Mouse (Mus musculus) liver, postnatal 0 days (tissue): ENCODE results near the gene Sept3. TPM values are rescaled to one million over a fixed set of nuclear protein-coding genes. Genes with fewer than 3 reads are reported as not detected.

ENCODE experiments used
- ATAC-seq: fragments of 200-750 bp; cut with Nextera tagmentation; 2 replicates; pipeline ENCODE4 v1.8.0; 2017; ENCODE audit warnings: mild to moderate bottlenecking, moderate library complexity
- DNase-seq: peaks from one replicate; pipeline ENCODE4 v3.0.0-alpha.2; 2016
- H3K27ac ChIP-seq: fragments of 300-500 bp; sonication (generic); 2 replicates; pipeline ENCODE4 v1.5.1; 2014; ENCODE audit warnings: antibody characterized with exemption, moderate library complexity, mild to moderate bottlenecking, low read depth
- H3K27me3 ChIP-seq: fragments of 300-500 bp; sonication (generic); 2 replicates; pipeline ENCODE4 v1.6.1; 2014; ENCODE audit warnings: low read length, control low read depth, mixed read lengths; ENCODE audit not compliant: insufficient read depth
- H3K36me3 ChIP-seq: fragments of 300-500 bp; sonication (generic); replicated peaks from 2 replicates; pipeline ENCODE4 v1.6.1; 2014; ENCODE audit warnings: mild to moderate bottlenecking, control low read depth, low read length, moderate library complexity, mixed read lengths; ENCODE audit not compliant: insufficient read depth
- H3K4me1 ChIP-seq: fragments of 300-500 bp; sonication (generic); 2 replicates; pipeline ENCODE4 v1.6.1; 2014; ENCODE audit warnings: antibody characterized with exemption, mild to moderate bottlenecking, control low read depth; ENCODE audit not compliant: insufficient read depth
- H3K4me2 ChIP-seq: fragments of 300-500 bp; sonication (generic); 2 replicates; pipeline ENCODE4 v1.6.1; 2014; ENCODE audit warnings: low read depth, mild to moderate bottlenecking, low read length, moderate library complexity, mixed read lengths
- H3K4me3 ChIP-seq: fragments of 300-500 bp; sonication (generic); 2 replicates; pipeline ENCODE4 v1.5.1; 2014; ENCODE audit warnings: low read depth, low read length
- H3K9ac ChIP-seq: fragments of 300-500 bp; sonication (generic); replicated peaks from 2 replicates; pipeline ENCODE4 v1.6.1; 2014; ENCODE audit warnings: mild to moderate bottlenecking, moderate library complexity
- H3K9me3 ChIP-seq: fragments of 300-500 bp; sonication (generic); 2 replicates; pipeline ENCODE4 v1.6.1; 2016; ENCODE audit warnings: mild to moderate bottlenecking, control low read depth, low read length, mixed read lengths
- CTCF ChIP-seq: sonication (generic); IDR thresholded peaks from 2 replicates; pipeline ENCODE4 v1.5.1; 2016; ENCODE audit warnings: antibody characterized with exemption, low read depth
- EP300 ChIP-seq: IDR thresholded peaks from 2 replicates; pipeline ENCODE4 v1.6.1; 2016; ENCODE audit warnings: antibody characterized with exemption, low read depth, mild to moderate bottlenecking
- WGBS: fragments of 180-500 bp; shearing (Covaris S2); extraction: QIAGEN DNeasy Blood & Tissue Kit; methylation state at CpG from one replicate; pipeline ENCODE4 v1.1.7; 2014; ENCODE audit not compliant: insufficient replicate concordance; 5-methylcytosine and 5-hydroxymethylcytosine counted together
- polyA plus RNA-seq: library from polyadenylated mRNA; unstranded; fragments of >200 nt; fragmentation: Nextera tagmentation; extraction: Ambion mirVana; gene quantifications from 2 replicates; pipeline ENCODE4 v1.2.1, GENCODE M21; 2015

Gene Sept3
- polyA plus RNA-seq, 1 experiment from 2014 or later: 0.06 TPM

DNA sequence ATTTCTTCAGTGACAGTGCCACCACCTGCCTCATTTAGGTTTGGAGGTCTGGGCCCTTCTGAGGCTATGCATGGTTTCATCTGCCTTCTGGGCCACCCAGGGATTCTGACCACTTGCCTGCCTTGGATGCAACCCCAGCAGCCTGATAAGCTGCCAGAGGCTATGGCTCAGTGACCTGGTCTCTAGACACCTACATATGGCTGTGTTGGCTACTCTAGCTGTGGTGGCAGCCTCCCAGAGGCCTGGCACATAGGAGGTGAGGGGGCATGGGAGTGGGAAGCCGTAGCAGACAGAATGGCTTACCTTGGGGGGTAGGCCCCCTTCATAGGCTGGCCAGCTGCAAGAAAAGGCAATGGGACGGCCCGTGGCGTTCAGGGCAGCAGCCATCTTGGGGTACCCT is 60.5 kb downstream of the Sept3 start:
- Histone ChIP-seq H3K36me3 (peaks cover 44% of the 10 kb centered on the region), H3K4me3 (no peak overlapping the region), H3K27me3 (no peaks in the 10 kb centered on the region), H3K4me2 (no peak overlapping the region), H3K9ac (no peak overlapping the region), H3K9me3 (no peaks in the 10 kb centered on the region), H3K4me1 (peaks cover 29% of the 10 kb centered on the region), H3K27ac (no peak overlapping the region)
- DNase-seq (no peak), ATAC-seq (no peak)
- TF ChIP-seq EP300: no peak
- no peak for TF ChIP-seq CTCF
- 98% methylated on average over 4 of the region's 4 CpGs for WGBS

DNA sequence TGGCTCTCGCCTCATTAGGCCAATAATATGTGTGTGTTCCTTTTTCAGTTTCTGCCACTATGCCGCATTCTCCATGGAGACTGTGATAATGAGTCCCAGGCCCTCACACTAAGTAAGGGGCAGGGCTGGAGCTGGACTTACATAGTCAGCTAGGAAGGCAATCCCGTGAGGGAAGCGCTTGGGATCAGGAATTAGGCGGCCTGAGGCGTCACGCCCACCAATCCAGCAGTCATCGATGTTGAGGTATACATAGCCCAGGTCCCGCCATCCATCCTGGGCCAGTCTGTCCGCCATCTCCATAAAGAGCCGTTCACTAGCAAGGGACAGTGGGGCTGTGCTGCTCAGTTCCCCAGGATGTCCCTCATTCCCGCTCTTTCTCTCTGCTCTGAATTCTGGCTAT is 61.9 kb downstream of the Sept3 start:
- H3K27ac ChIP-seq: peak overlapping the region; percentile 22; the same call in 1 of the 2 replicates
- no peak for TF ChIP-seq EP300
- TF ChIP-seq CTCF: no peak
- no peak overlapping the region for H3K9ac ChIP-seq
- no peak overlapping the region for H3K4me3 ChIP-seq
- H3K4me1 ChIP-seq: peaks cover 41% of the 10 kb centered on the region
- H3K27me3 ChIP-seq: no peaks in the 10 kb centered on the region
- DNase-seq (no peak), ATAC-seq (no peak)
- no peaks in the 10 kb centered on the region for H3K9me3 ChIP-seq
- WGBS: 87% methylated on average over 12 of the region's 12 CpGs
- H3K36me3 ChIP-seq: peaks cover 39% of the 10 kb centered on the region
- H3K4me2 ChIP-seq: peak overlapping the region; percentile 76

DNA sequence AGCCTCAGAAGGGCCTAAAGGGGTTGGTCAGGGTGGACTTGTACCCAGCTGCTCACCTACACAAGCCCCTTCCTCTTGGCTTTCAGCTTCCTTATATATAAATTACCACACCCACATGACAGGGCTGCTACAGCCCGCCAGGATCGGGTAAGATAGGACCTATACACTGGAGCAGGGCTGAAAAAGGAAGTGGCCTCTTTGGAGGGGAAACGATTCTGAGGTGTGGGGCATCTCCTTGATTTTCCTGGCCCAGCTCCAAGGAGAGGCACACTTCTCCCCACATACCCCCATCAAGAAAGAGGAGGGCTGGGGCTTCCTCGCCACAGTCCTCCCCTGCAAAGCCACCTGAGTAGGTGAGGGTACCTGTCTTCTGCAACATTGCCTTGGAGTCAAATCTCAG is 63.2 kb downstream of the Sept3 start:
- no peak for ATAC-seq
- 12% methylated on average over 4 of the region's 4 CpGs for WGBS
- peaks cover 51% of the 10 kb centered on the region for H3K4me1 ChIP-seq

DNA sequence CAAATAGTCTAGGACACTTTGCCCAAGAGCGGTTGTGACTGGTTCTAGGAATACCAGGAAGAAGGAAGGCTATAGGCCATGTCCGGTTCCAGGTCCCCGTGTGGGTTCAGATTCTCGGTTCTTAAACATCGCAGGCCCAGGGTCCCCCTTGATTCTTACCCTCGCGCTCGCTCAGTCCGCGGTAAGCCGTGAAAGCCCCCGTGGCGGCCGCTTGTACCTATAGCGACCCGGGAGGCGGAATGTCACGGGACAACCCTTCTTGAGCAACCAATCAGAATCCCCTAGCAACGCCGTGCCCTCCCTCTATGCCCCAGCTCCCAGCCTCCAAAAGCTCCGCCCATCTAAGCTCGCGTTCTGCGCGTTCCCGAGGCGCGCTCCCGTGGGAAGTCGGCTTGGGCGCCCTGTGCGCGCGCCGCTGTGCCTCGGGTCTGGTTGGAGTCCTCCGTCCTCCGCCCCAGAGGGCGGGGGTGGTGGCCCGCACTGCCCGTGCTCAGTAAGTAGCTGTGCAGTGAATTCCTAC is 64.0 kb downstream of the Sept3 start, which contains the start of the genes Naga, Pheta2 and Smdt1:
TSS of gene Naga (minus strand) at position 333 of the 520 bp plus-strand sequence.
TSS of gene Pheta2 (plus strand) at position 350 of the 520 bp plus-strand sequence.
TSS of gene Smdt1 (plus strand) at position 367 of the 520 bp plus-strand sequence.
- DNase-seq (peak; percentile 99), ATAC-seq (peak; percentile 79)
- Histone ChIP-seq H3K4me1 (peaks cover 59% of the 10 kb centered on the region), H3K9ac (peak within 1 kb of the TSS; percentile 81), H3K9me3 (no peaks in the 10 kb centered on the region), H3K4me3 (peak within 1 kb of the TSS; percentile 77), H3K27ac (peak within 1 kb of the TSS; percentile 99), H3K4me2 (peak within 1 kb of the TSS; percentile 76), H3K27me3 (no peaks in the 10 kb centered on the region), H3K36me3 (peaks cover 35% of the 10 kb centered on the region)
- TF ChIP-seq CTCF (peak; percentile 47), EP300 (0 out of 2 replicates have a peak, but pooled peaks have one; percentile 9)
- WGBS: 0% methylated on average over 40 of the region's 41 CpGs

More for the DNA sequence above, 63.2 kb downstream of the Sept3 start:
- Histone ChIP-seq H3K36me3 (peaks cover 30% of the 10 kb centered on the region), H3K4me3 (peak overlapping the region; percentile 77), H3K4me2 (peak overlapping the region; percentile 76), H3K27ac (peak overlapping the region; percentile 99), H3K9me3 (no peaks in the 10 kb centered on the region), H3K9ac (peak overlapping the region; percentile 81), H3K27me3 (no peaks in the 10 kb centered on the region)
- DNase-seq: no peak
- TF ChIP-seq EP300 (no peak), CTCF (no peak)

DNA sequence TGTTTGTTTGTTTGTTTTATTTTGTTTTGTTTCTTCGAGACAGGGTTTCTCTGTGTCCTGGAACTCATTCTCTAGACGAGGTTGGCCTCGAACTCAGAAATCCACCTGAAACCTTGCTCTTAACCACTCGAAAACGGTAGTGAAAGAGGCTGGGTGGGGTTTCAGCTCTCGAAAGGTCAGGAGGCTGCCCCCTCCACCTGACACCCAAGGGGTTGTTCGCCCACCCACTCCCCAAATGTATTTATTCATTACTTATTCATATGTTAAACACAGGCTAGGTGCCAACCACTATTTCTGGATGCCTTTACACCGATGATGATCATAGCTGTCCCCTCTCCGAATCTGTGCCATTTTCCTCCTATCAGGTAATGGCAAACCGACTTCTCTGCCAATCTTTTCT is 64.5 kb downstream of the Sept3 start:
- ATAC-seq (no peak), DNase-seq (no peak)
- Histone ChIP-seq H3K4me2 (peak overlapping the region; percentile 76), H3K9me3 (no peaks in the 10 kb centered on the region), H3K36me3 (peaks cover 37% of the 10 kb centered on the region), H3K27me3 (no peaks in the 10 kb centered on the region), H3K4me3 (peak overlapping the region; percentile 77), H3K4me1 (peaks cover 64% of the 10 kb centered on the region), H3K9ac (peak overlapping the region; percentile 81), H3K27ac (peak overlapping the region; percentile 99)
- WGBS: 42% methylated on average over 10 of the region's 10 CpGs
- no peak for TF ChIP-seq EP300
- no peak for TF ChIP-seq CTCF

DNA sequence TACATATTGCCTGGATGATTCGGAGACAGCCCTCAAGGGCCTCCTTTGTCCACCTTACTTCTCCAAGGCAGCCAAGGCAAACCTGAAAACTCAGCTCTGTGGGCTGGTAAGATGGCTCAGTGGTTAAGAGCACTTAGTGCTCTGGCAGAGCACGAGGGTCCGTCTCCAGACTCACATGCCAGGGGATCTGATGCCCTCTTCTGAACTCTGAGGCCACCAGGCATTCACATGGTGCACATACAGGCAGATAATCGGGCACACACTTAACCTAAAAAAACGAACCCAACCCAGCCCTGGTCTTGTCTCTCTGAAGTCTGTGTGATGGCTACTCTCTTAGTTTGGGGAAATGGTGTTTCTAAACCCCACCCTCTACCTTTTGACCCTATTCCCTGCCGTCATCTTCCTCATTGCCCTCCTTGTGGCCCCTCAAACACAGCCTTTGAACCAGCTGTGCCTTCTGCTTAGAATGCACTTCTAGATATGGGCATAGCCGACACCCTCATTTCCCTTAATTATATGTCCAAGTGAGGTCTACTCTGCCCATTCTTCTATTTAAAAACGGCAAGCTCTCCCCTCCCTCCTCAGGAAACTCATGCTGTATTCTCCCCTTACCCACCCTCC is 65.1 kb downstream of the Sept3 start:
- DNase-seq: no peak
- H3K36me3 ChIP-seq: peaks cover 33% of the 10 kb centered on the region
- H3K27ac ChIP-seq: peak overlapping the region; percentile 99
- ATAC-seq: no peak
- H3K27me3 ChIP-seq: no peaks in the 10 kb centered on the region
- no peak overlapping the region for H3K4me3 ChIP-seq
- peak overlapping the region; percentile 76; the same call in 1 of the 2 replicates for H3K4me2 ChIP-seq
- H3K9ac ChIP-seq: peak overlapping the region; percentile 81
- 45% methylated on average over 8 of the region's 8 CpGs for WGBS
- no peaks in the 10 kb centered on the region for H3K9me3 ChIP-seq
- no peak for TF ChIP-seq CTCF
- TF ChIP-seq EP300: no peak
- peaks cover 70% of the 10 kb centered on the region for H3K4me1 ChIP-seq
